ENCODE assay signal across 23 mouse cellular contexts in the genomic region with DNA sequence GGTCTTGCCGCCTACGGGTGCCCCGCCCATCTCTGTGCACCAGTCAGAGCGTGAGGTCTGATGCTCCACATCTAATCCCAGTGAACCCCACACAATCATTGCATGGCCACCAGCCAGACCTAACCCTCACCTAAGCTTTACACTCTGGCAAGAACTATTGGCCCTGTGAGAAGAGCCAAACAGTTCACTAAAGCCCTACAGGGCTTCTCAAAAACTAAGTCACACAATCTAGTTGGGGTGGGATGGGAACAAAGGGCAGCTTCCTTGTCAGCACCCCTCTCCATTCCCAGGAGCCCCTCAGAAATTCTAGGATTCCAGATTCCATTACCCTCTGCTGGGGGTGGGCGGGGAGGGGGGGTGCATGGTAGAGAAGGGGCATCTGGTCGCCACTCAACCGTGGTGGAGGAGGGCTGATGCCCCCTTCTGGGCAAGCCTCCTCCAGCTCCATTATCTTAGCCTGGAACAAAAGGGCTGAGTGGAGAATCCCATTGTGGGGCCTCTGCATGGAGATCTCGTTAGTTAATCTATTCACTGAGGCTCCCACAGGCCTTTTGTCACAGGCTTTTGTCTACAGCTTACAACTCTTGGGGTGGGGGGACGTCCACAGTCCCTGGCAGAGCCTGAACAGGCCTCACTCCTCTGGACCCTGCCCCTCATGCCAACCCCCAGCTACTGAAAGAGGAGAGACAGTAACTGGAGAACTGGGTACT. TPM values are rescaled to one million over a fixed set of nuclear protein-coding genes. Genes with fewer than 3 reads are reported as not detected.
DNase-seq lines count a peak whose midpoint lies in the region; ATAC-seq and TF ChIP-seq lines count a peak whose summit lies in the region.
"Had no signal": no experiment of that assay in that cellular context is flagged by ENCODE, and none has a peak within 500 bp of the region (broad histone marks: within the 10 kb centered on the region; RNA-seq: fewer than 3 reads in every experiment).

No protein-coding gene starts in this region.

- 60% methylated on average over 9 of the region's 9 CpGs for WGBS in kidney, postnatal 0 days
- 52% methylated on average over 9 of the region's 9 CpGs for WGBS in kidney, embryonic 14.5 days
- WGBS in embryonic facial prominence, embryonic 14.5 days = 37% methylated on average over 9 of the region's 9 CpGs
- WGBS in midbrain, embryonic 11.5 days = 12% methylated on average over 9 of the region's 9 CpGs

- no peak for DNase-seq in kidney, postnatal 0 days (ENCODE audit: low spot score)
- DNase-seq in embryonic facial prominence, embryonic 14.5 days (ENCODE audit: low spot score) = peak; percentile 50
- DNase-seq in midbrain, embryonic 11.5 days (ENCODE audit: low spot score, missing footprints) = peak; percentile 91
- peak; percentile 83 for DNase-seq in retina, embryonic 14.5 days (ENCODE audit: low spot score)
- no peak for DNase-seq in adrenal gland, adult 8-10 months
- no peak for DNase-seq in cerebellum, adult 9-10 months
- DNase-seq: adrenal gland, postnatal 25 days; cerebellum, adult 9-11 months; gastrocnemius, postnatal 25 days; heart, postnatal 36 days; kidney, postnatal 25 days; thymus, adult 18-20 months had no signal

- no peak overlapping the region for H3K27ac ChIP-seq in kidney, postnatal 0 days
- no peak overlapping the region for H3K27ac ChIP-seq in kidney, embryonic 14.5 days (ENCODE audit: low read depth, low read length)
- H3K27ac ChIP-seq in embryonic facial prominence, embryonic 14.5 days (replicated peaks; ENCODE audit: low read depth, low read length) = no peak overlapping the region
- peak overlapping the region; percentile 74 for H3K27ac ChIP-seq in midbrain, embryonic 11.5 days (ENCODE audit: low read depth, low read length)
- H3K27ac ChIP-seq: limb, embryonic 15.5 days; lung, embryonic 15.5 days had no signal

- no peaks in the 10 kb centered on the region for H3K36me3 ChIP-seq in kidney, postnatal 0 days (ENCODE audit: insufficient read depth, low read length)
- H3K36me3 ChIP-seq in kidney, embryonic 14.5 days (ENCODE audit: control insufficient read depth, insufficient read depth, low read length) = no peaks in the 10 kb centered on the region; the same call in 1 of the 2 replicates
- H3K36me3 ChIP-seq in embryonic facial prominence, embryonic 14.5 days (ENCODE audit: control insufficient read depth, insufficient read depth, low read length) = no peaks in the 10 kb centered on the region
- H3K36me3 ChIP-seq in midbrain, embryonic 11.5 days (ENCODE audit: control insufficient read depth, insufficient read depth, low read length) = no peaks in the 10 kb centered on the region
- H3K36me3 ChIP-seq: embryonic facial prominence, embryonic 15.5 days; limb, embryonic 15.5 days; lung, embryonic 15.5 days had no signal

- TF ChIP-seq CTCF in kidney, postnatal 0 days (IDR thresholded peaks at IDR 0.05; ENCODE audit: low read depth) = 0 out of 2 replicates have a peak, but pooled peaks have one; percentile 2

- no peaks in the 10 kb centered on the region for H3K9me3 ChIP-seq in kidney, postnatal 0 days (replicated peaks; ENCODE audit: low read length)
- H3K9me3 ChIP-seq in kidney, embryonic 14.5 days (ENCODE audit: control insufficient read depth, low read length) = no peaks in the 10 kb centered on the region
- H3K9me3 ChIP-seq in embryonic facial prominence, embryonic 14.5 days (ENCODE audit: control insufficient read depth, low read length) = no peaks in the 10 kb centered on the region
- no peaks in the 10 kb centered on the region for H3K9me3 ChIP-seq in midbrain, embryonic 11.5 days (ENCODE audit: control insufficient read depth, low read length)
- H3K9me3 ChIP-seq: embryonic facial prominence, embryonic 15.5 days; limb, embryonic 15.5 days; lung, embryonic 15.5 days had no signal

- H3K4me1 ChIP-seq in kidney, postnatal 0 days (replicated peaks; ENCODE audit: insufficient read depth, low read length) = no peaks in the 10 kb centered on the region; the same call in 1 of the 2 replicates
- peaks cover 9% of the 10 kb centered on the region; the same call in 1 of the 2 replicates for H3K4me1 ChIP-seq in kidney, embryonic 14.5 days (ENCODE audit: control insufficient read depth, insufficient read depth, low read length)
- peaks cover 5% of the 10 kb centered on the region; the same call in 1 of the 2 replicates for H3K4me1 ChIP-seq in embryonic facial prominence, embryonic 14.5 days (ENCODE audit: control insufficient read depth, insufficient read depth, low read length)
- peaks cover 48% of the 10 kb centered on the region for H3K4me1 ChIP-seq in midbrain, embryonic 11.5 days (ENCODE audit: control insufficient read depth, insufficient read depth, low read length)

- ATAC-seq in kidney, postnatal 0 days (replicated peaks; ENCODE audit: low FRiP score, low read depth) = no peak
- ATAC-seq in kidney, embryonic 14.5 days (ENCODE audit: low FRiP score, low TSS enrichment) = no peak
- peak; percentile 24; the same call in 1 of the 2 replicates for ATAC-seq in embryonic facial prominence, embryonic 14.5 days (ENCODE audit: low read depth)
- ATAC-seq in midbrain, embryonic 11.5 days (ENCODE audit: low FRiP score) = peak; percentile 75
- ATAC-seq: CD4-positive, CD25-positive, alpha-beta regulatory T cell, adult 4 months; intestine, embryonic 16.5 days had no signal

- no peak overlapping the region for H3K9ac ChIP-seq in kidney, postnatal 0 days (ENCODE audit: low read depth, low read length)
- no peak overlapping the region for H3K9ac ChIP-seq in kidney, embryonic 14.5 days (ENCODE audit: low read depth, low read length)
- H3K9ac ChIP-seq in embryonic facial prominence, embryonic 14.5 days (ENCODE audit: low read depth, low read length) = no peak overlapping the region
- H3K9ac ChIP-seq in midbrain, embryonic 11.5 days (ENCODE audit: low read length) = peak overlapping the region; percentile 48
- H3K9ac ChIP-seq: embryonic facial prominence, embryonic 15.5 days; limb, embryonic 15.5 days; lung, embryonic 15.5 days had no signal

- no peaks in the 10 kb centered on the region for H3K27me3 ChIP-seq in kidney, postnatal 0 days (ENCODE audit: insufficient read depth, low read length)
- peaks cover 11% of the 10 kb centered on the region; the same call in 1 of the 2 replicates for H3K27me3 ChIP-seq in kidney, embryonic 14.5 days (ENCODE audit: control insufficient read depth, insufficient read depth, low read length)
- peaks cover 3% of the 10 kb centered on the region for H3K27me3 ChIP-seq in embryonic facial prominence, embryonic 14.5 days (replicated peaks; ENCODE audit: control insufficient read depth, insufficient read depth, low read length)
- H3K27me3 ChIP-seq in midbrain, embryonic 11.5 days (ENCODE audit: control insufficient read depth, insufficient read depth, low read length) = peaks cover 3% of the 10 kb centered on the region

- no peak overlapping the region for H3K4me2 ChIP-seq in kidney, postnatal 0 days (ENCODE audit: low read length)
- no peak overlapping the region for H3K4me2 ChIP-seq in kidney, embryonic 14.5 days (replicated peaks; ENCODE audit: low read depth, low read length)
- H3K4me2 ChIP-seq in embryonic facial prominence, embryonic 14.5 days (ENCODE audit: low read depth, low read length) = no peak overlapping the region
- peak overlapping the region; percentile 2 for H3K4me2 ChIP-seq in midbrain, embryonic 11.5 days
- H3K4me2 ChIP-seq: embryonic facial prominence, embryonic 15.5 days; heart, embryonic 11.5 days; limb, embryonic 15.5 days; lung, embryonic 15.5 days had no signal

- H3K4me3 ChIP-seq in kidney, postnatal 0 days (replicated peaks; ENCODE audit: low read depth, low read length) = no peak overlapping the region
- no peak overlapping the region for H3K4me3 ChIP-seq in kidney, embryonic 14.5 days (ENCODE audit: low read length)
- H3K4me3 ChIP-seq in embryonic facial prominence, embryonic 14.5 days (ENCODE audit: low read depth, low read length) = no peak overlapping the region
- H3K4me3 ChIP-seq in midbrain, embryonic 11.5 days (ENCODE audit: low read depth, low read length) = no peak overlapping the region
- H3K4me3 ChIP-seq: embryonic facial prominence, embryonic 15.5 days; limb, embryonic 15.5 days; lung, embryonic 15.5 days had no signal

RNA-seq across cellular contexts. Expression of gene Gm47841, which starts 12.5 kb away (rescaled TPM):
- not detected in 2 replicates for polyA plus RNA-seq in kidney, postnatal 0 days (2015; fragmentation: Nextera tagmentation; extraction: Ambion mirVana)
- not detected in 2 replicates for polyA plus RNA-seq in kidney, embryonic 14.5 days (2014; fragmentation: Nextera tagmentation; extraction: Ambion mirVana)
- polyA plus RNA-seq in embryonic facial prominence, embryonic 14.5 days (2014; fragmentation: Nextera tagmentation; extraction: Ambion mirVana) = not detected in 2 replicates
- not detected in 2 replicates for polyA plus RNA-seq in midbrain, embryonic 11.5 days (2014; fragmentation: Nextera tagmentation; extraction: Ambion mirVana)
- total RNA-seq in adrenal gland, adult 8-10 months (2022) = under 1 TPM in 1 of 4 experiments, not detected in 3; 0.38 TPM
- total RNA-seq: adrenal gland, postnatal 25 days; gastrocnemius, postnatal 25 days; heart, postnatal 36 days; layer of hippocampus, postnatal 14 days; left cerebral cortex, postnatal 14 days; megakaryocyte progenitor cell, adult 5-6 weeks; MEL had no signal
- polyA plus RNA-seq: CD4-positive, CD25-positive, alpha-beta regulatory T cell, adult 4 months; embryonic facial prominence, embryonic 15.5 days; heart, embryonic 11.5 days; intestine, embryonic 16.5 days; limb, embryonic 15.5 days had no signal

RNA-seq across cellular contexts. Expression of gene Fignl2, which starts 18.6 kb away (rescaled TPM):
- polyA plus RNA-seq in kidney, postnatal 0 days (2015; fragmentation: Nextera tagmentation; extraction: Ambion mirVana) = 0.38 and 0.47 TPM in 2 replicates
- polyA plus RNA-seq in kidney, embryonic 14.5 days (2014; fragmentation: Nextera tagmentation; extraction: Ambion mirVana) = 0.58 and 0.73 TPM in 2 replicates
- polyA plus RNA-seq in embryonic facial prominence, embryonic 14.5 days (2014; fragmentation: Nextera tagmentation; extraction: Ambion mirVana) = 0.26 and 0.30 TPM in 2 replicates
- 1.0 and 1.4 TPM in 2 replicates for polyA plus RNA-seq in midbrain, embryonic 11.5 days (2014; fragmentation: Nextera tagmentation; extraction: Ambion mirVana)
- total RNA-seq in adrenal gland, adult 8-10 months (2022) = 1 to 10 TPM; 6.4 to 9.1 (median 7.4) TPM
- total RNA-seq: MEL had no signal
- polyA plus RNA-seq: CD4-positive, CD25-positive, alpha-beta regulatory T cell, adult 4 months had no signal

RNA-seq across cellular contexts. Expression of gene Ankrd33, which starts 55.8 kb away (rescaled TPM):
- not detected in 2 replicates for polyA plus RNA-seq in kidney, postnatal 0 days (2015; fragmentation: Nextera tagmentation; extraction: Ambion mirVana)
- not detected in 2 replicates for polyA plus RNA-seq in kidney, embryonic 14.5 days (2014; fragmentation: Nextera tagmentation; extraction: Ambion mirVana)
- not detected in 2 replicates for polyA plus RNA-seq in embryonic facial prominence, embryonic 14.5 days (2014; fragmentation: Nextera tagmentation; extraction: Ambion mirVana)
- polyA plus RNA-seq in midbrain, embryonic 11.5 days (2014; fragmentation: Nextera tagmentation; extraction: Ambion mirVana) = not detected in 2 replicates
- 1 to 10 TPM in 1 of 4 experiments, under 1 TPM in 3; 0.75 to 1.1 (median 0.79) TPM for total RNA-seq in adrenal gland, adult 8-10 months (2022)
- total RNA-seq: gastrocnemius, postnatal 25 days; heart, postnatal 36 days; layer of hippocampus, postnatal 14 days; megakaryocyte progenitor cell, adult 5-6 weeks; MEL had no signal
- polyA plus RNA-seq: CD4-positive, CD25-positive, alpha-beta regulatory T cell, adult 4 months; embryonic facial prominence, embryonic 15.5 days; heart, embryonic 11.5 days; intestine, embryonic 16.5 days; limb, embryonic 15.5 days; lung, embryonic 15.5 days had no signal

Comparison
In these comparisons a context has a peak if more than half of its experiments do, and no peak if none do; other contexts are left out.
1. ATAC-seq: peak in embryonic facial prominence, embryonic 14.5 days (single experiment) and midbrain, embryonic 11.5 days (single experiment); none in kidney, postnatal 0 days (single experiment) and kidney, embryonic 14.5 days (single experiment).
2. DNase-seq: peak in embryonic facial prominence, embryonic 14.5 days (single experiment), midbrain, embryonic 11.5 days (single experiment) and retina, embryonic 14.5 days (single experiment); none in kidney, postnatal 0 days (single experiment), adrenal gland, adult 8-10 months (single experiment) and cerebellum, adult 9-10 months (single experiment).